Mouse (Mus musculus) spleen, adult 2 months (tissue): ENCODE data around the gene Cckbr. TPM values are rescaled to one million over a fixed set of nuclear protein-coding genes. Genes with fewer than 3 reads are reported as not detected.

Source experiments
- DNase-seq, 2 experiments: peaks; one replicate each; pipeline versions ENCODE4 v3.0.0 to v3.0.0-alpha.2; 2012 to 2021; ENCODE audit warnings: low spot score in 2 of 2, low read depth in 1 of 2
- H3K27ac ChIP-seq: fragments of 200-500 bp; 2 replicates; pipeline ENCODE4 v1.5.1; 2012; ENCODE audit warnings: low read length, inconsistent platforms; ENCODE audit not compliant: insufficient read depth
- H3K27me3 ChIP-seq: fragments of 200-500 bp; 2 replicates; pipeline ENCODE4 v1.6.1; 2012; ENCODE audit warnings: mild to moderate bottlenecking, moderate library complexity, low read length, inconsistent platforms; ENCODE audit not compliant: control insufficient read depth, insufficient read depth
- H3K36me3 ChIP-seq: fragments of 200-500 bp; 2 replicates; pipeline ENCODE4 v1.6.1; 2012; ENCODE audit warnings: mild to moderate bottlenecking, low read length, inconsistent platforms; ENCODE audit not compliant: control insufficient read depth, insufficient read depth
- H3K4me1 ChIP-seq: fragments of 200-500 bp; 2 replicates; pipeline ENCODE4 v1.6.1; 2011; ENCODE audit warnings: inconsistent platforms; ENCODE audit not compliant: control insufficient read depth, insufficient read depth, insufficient read length
- H3K4me3 ChIP-seq: fragments of 200-500 bp; 2 replicates; pipeline ENCODE4 v1.5.1; 2011; ENCODE audit warnings: mild to moderate bottlenecking, inconsistent platforms; ENCODE audit not compliant: insufficient read depth, insufficient read length; ENCODE audit errors: extremely low read depth
- CTCF ChIP-seq: fragments of 200-500 bp; IDR thresholded peaks from 2 replicates; pipeline ENCODE4 v1.5.1; 2011; ENCODE audit warnings: mild to moderate bottlenecking, inconsistent platforms; ENCODE audit not compliant: insufficient read depth, insufficient read length, insufficient replicate concordance; ENCODE audit errors: extremely low read depth
- POLR2A ChIP-seq: fragments of 200-500 bp; IDR thresholded peaks from 2 replicates; pipeline ENCODE4 v1.6.1; 2011; ENCODE audit warnings: low read depth, low read length, inconsistent platforms
- WGBS: fragments of 180-500 bp; shearing (Covaris S2); methylation state at CpG from one replicate; pipeline ENCODE4 v1.1.7; 2018; 5-methylcytosine and 5-hydroxymethylcytosine counted together
- polyA plus RNA-seq: library from polyadenylated mRNA; depleted of rRNA; stranded (reverse); fragments of >200 nt; gene quantifications from 2 replicates; pipeline ENCODE4 v1.2.3, GENCODE M21; 2012; rRNA removed

The Cckbr gene
- 0.11 TPM in 1 of 2 replicates, not detected in the other for polyA plus RNA-seq

- no peak for TF ChIP-seq POLR2A
- TF ChIP-seq CTCF, result no peak
Observed at GRCm38 (mm10) chr7:105425424-105426043, at the start of gene Cckbr. Gene Cckbr (plus strand): TSS chr7:105425731.

GRCm38 (mm10) chr7:105380329-105380728, 45.2 kb upstream of the Cckbr start:
- Histone ChIP-seq H3K4me3 (no peak overlapping the region), H3K27me3 (no peaks in the 10 kb centered on the region), H3K27ac (no peak overlapping the region), H3K4me1 (no peaks in the 10 kb centered on the region), H3K36me3 (peaks cover 37% of the 10 kb centered on the region)
- TF ChIP-seq CTCF (no peak), POLR2A (no peak)
- no peak for DNase-seq
- 88% methylated on average over 3 of the region's 3 CpGs for WGBS

More at GRCm38 (mm10) chr7:105425424-105426043, at the start of gene Cckbr:
- Histone ChIP-seq H3K4me3 (no peak within 1 kb of the TSS), H3K36me3 (no peaks in the 10 kb centered on the region), H3K27me3 (peaks cover 6% of the 10 kb centered on the region; the same call in 1 of the 2 replicates), H3K27ac (no peak within 1 kb of the TSS), H3K4me1 (no peaks in the 10 kb centered on the region)
- DNase-seq, result no peak
- WGBS, result 3% methylated on average over 31 of the region's 31 CpGs

DNA sequence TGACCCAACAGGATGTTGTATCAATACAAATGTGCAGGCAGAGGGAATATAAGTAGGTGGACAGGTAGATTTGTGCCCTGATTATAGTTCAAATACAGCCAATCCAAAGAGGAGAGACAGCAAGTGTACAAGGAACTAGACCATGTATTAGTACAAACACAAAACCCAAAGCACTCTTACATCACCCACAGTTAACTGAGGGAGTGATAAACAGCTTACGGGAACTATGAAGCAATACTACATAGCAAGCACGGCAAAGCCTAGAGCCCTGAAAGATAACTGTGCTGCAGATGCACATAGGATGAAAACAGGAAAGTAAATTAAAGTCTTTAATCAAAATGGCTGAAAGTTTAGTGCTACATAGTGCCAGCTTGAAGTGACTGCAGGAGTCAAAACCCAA, 37.8 kb upstream of the Cckbr start:
- Histone ChIP-seq H3K36me3 (peaks cover 38% of the 10 kb centered on the region), H3K27ac (no peak overlapping the region), H3K27me3 (no peaks in the 10 kb centered on the region), H3K4me1 (no peaks in the 10 kb centered on the region), H3K4me3 (no peak overlapping the region)
- TF ChIP-seq POLR2A (no peak), CTCF (no peak)
- DNase-seq, result no peak
- 95% methylated on average over 2 of the region's 2 CpGs for WGBS

DNA sequence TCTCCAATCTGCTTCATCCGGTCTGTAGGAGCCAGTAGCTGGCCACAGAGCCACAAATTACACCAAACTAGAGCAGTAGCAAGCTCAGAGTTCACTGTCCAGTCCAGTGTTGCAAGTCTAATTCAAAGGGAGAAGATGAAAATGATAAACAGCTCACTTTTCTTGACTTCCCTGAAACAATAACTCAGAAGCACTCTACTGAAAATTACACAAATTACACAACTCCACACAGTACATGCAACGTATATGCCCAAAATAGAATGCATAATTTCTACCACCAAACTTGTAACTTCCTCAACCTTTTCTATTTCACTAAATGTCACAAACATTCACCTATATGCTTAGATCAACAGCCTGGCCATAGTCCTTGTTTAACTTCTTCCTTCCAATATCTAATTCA, 35.3 kb upstream of the Cckbr start:
- Histone ChIP-seq H3K4me1 (no peaks in the 10 kb centered on the region), H3K27ac (no peak overlapping the region), H3K36me3 (peaks cover 22% of the 10 kb centered on the region), H3K27me3 (no peaks in the 10 kb centered on the region), H3K4me3 (no peak overlapping the region)
- 89% methylated on average over 2 of the region's 2 CpGs for WGBS
- no peak for TF ChIP-seq CTCF
- no peak for TF ChIP-seq POLR2A
- DNase-seq, result no peak

- Histone ChIP-seq H3K27ac (no peak overlapping the region), H3K4me3 (no peak overlapping the region), H3K27me3 (no peaks in the 10 kb centered on the region), H3K36me3 (peaks cover 2% of the 10 kb centered on the region), H3K4me1 (peaks cover 2% of the 10 kb centered on the region; the same call in 1 of the 2 replicates)
- TF ChIP-seq CTCF (no peak), POLR2A (no peak)
- no peak for DNase-seq
- WGBS, result 97% methylated on average over 1 of the region's 1 CpGs
Observed at GRCm38 (mm10) chr7:105394606-105395005, 30.9 kb upstream of the Cckbr start.

- Histone ChIP-seq H3K27me3 (no peaks in the 10 kb centered on the region), H3K4me1 (peaks cover 2% of the 10 kb centered on the region; the same call in 1 of the 2 replicates), H3K36me3 (no peaks in the 10 kb centered on the region), H3K27ac (no peak overlapping the region), H3K4me3 (no peak overlapping the region)
- TF ChIP-seq POLR2A, result no peak
- TF ChIP-seq CTCF, result no peak
- DNase-seq, result no peak
Observed at GRCm38 (mm10) chr7:105395131-105395820, 30.3 kb upstream of the Cckbr start.

DNA sequence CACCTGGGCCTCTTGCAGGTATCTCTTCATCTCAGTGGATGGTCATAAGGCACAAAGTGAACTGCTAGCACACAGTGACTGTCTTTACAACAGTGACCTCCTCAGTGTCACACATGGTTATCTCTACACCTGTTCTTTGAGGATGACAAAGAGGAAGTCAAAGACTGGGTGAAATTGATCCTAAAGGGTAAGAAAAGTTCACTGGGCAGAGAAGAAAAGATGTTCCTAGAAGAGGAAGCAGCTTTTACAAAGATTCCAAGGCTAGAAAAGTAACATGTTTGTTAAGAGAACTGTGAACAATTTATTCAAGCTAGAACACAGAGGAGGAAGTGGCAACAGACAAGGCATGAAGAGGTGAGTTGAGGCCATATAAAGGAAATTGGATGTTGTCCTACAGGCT, 29.4 kb upstream of the Cckbr start:
- H3K4me1 ChIP-seq, result peaks cover 2% of the 10 kb centered on the region; the same call in 1 of the 2 replicates
- no peaks in the 10 kb centered on the region for H3K36me3 ChIP-seq
- DNase-seq, result no peak
- no peak overlapping the region for H3K4me3 ChIP-seq
- no peak overlapping the region for H3K27ac ChIP-seq
- H3K27me3 ChIP-seq, result no peaks in the 10 kb centered on the region
- TF ChIP-seq POLR2A (no peak), CTCF (no peak)
